Mouse (Mus musculus): ENCODE data around the gene Napsa. TPM values are rescaled to one million over a fixed set of nuclear protein-coding genes. Genes with fewer than 3 reads are reported as not detected.

Gene Napsa
- polyA plus RNA-seq (2016; fragmentation: Nextera tagmentation; extraction: Ambion mirVana), result 0.36 and 0.42 TPM in 2 replicates

GRCm38 (mm10) chr7:44572213-44572701 lies at the start of gene Napsa:
Gene Napsa, plus strand, starts transcription at chr7:44572380.
- no peaks in the 10 kb centered on the region for H3K9me3 ChIP-seq (replicated peaks)
- 27% methylated on average over 7 of the region's 7 CpGs for WGBS
- H3K36me3 ChIP-seq, result no peaks in the 10 kb centered on the region
- H3K27ac ChIP-seq (replicated peaks), result no peak within 1 kb of the TSS
- H3K27me3 ChIP-seq (ENCODE audit: low read depth, poor library complexity, severe bottlenecking), result no peaks in the 10 kb centered on the region; the same call in 1 of the 2 replicates
- peaks cover 15% of the 10 kb centered on the region for H3K4me1 ChIP-seq
- DNase-seq (ENCODE audit: low spot score), result no peak
- no peak within 1 kb of the TSS for H3K4me3 ChIP-seq

- DNase-seq (ENCODE audit: low spot score), result no peak
- peaks cover 28% of the 10 kb centered on the region for H3K4me1 ChIP-seq
- no peaks in the 10 kb centered on the region for H3K9me3 ChIP-seq (replicated peaks)
- no peak overlapping the region for H3K27ac ChIP-seq (replicated peaks)
- no peaks in the 10 kb centered on the region for H3K36me3 ChIP-seq
- 91% methylated on average over 2 of the region's 2 CpGs for WGBS
- H3K27me3 ChIP-seq (ENCODE audit: low read depth, poor library complexity, severe bottlenecking), result peaks cover 76% of the 10 kb centered on the region
- H3K4me3 ChIP-seq, result no peak overlapping the region
Observed at GRCm38 (mm10) chr7:44523056-44523455, 49.1 kb upstream of the Napsa start.

DNA sequence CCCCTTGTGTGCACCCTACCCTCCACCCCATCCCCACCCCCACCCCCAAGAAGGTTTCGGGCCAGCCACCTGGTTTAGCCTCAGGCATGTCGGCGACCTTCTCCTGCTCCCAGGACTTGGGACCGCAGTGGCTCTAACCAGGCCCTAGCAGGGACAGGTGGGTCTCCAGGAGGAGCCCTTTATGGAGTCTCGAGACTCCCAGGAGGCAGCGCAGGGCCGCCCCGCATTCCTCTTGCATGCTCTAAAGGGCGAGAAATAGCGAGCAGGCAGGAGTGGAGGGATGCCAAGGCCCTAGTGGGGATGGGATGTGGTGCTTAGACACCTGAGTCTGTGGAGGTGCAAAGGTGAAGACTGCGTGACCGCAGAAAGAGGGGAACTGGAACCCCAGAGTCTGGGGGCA lies 47.7 kb upstream of the Napsa start, which contains the start of gene Mybpc2:
Mybpc2 (minus strand) TSS at position 155 of the 400 bp plus-strand sequence.
- WGBS, result 33% methylated on average over 12 of the region's 12 CpGs
- Histone ChIP-seq H3K27me3 (ENCODE audit: low read depth, poor library complexity, severe bottlenecking) (peaks cover 90% of the 10 kb centered on the region), H3K4me3 (peak within 1 kb of the TSS; percentile 9; the same call in 1 of the 2 replicates), H3K36me3 (no peaks in the 10 kb centered on the region), H3K9me3 (replicated peaks) (no peaks in the 10 kb centered on the region), H3K4me1 (peaks cover 34% of the 10 kb centered on the region), H3K27ac (replicated peaks) (peak within 1 kb of the TSS; percentile 49)
- DNase-seq (ENCODE audit: low spot score), result no peak

- Histone ChIP-seq H3K4me3 (peak overlapping the region; percentile 9; the same call in 1 of the 2 replicates), H3K9me3 (replicated peaks) (no peaks in the 10 kb centered on the region), H3K36me3 (no peaks in the 10 kb centered on the region), H3K4me1 (peaks cover 35% of the 10 kb centered on the region), H3K27me3 (ENCODE audit: low read depth, poor library complexity, severe bottlenecking) (peaks cover 98% of the 10 kb centered on the region), H3K27ac (replicated peaks) (peak overlapping the region; percentile 49)
- WGBS, result 21% methylated on average over 22 of the region's 22 CpGs
- no peak for DNase-seq (ENCODE audit: low spot score)
Observed at GRCm38 (mm10) chr7:44525126-44525832, 46.9 kb upstream of the Napsa start.

DNA sequence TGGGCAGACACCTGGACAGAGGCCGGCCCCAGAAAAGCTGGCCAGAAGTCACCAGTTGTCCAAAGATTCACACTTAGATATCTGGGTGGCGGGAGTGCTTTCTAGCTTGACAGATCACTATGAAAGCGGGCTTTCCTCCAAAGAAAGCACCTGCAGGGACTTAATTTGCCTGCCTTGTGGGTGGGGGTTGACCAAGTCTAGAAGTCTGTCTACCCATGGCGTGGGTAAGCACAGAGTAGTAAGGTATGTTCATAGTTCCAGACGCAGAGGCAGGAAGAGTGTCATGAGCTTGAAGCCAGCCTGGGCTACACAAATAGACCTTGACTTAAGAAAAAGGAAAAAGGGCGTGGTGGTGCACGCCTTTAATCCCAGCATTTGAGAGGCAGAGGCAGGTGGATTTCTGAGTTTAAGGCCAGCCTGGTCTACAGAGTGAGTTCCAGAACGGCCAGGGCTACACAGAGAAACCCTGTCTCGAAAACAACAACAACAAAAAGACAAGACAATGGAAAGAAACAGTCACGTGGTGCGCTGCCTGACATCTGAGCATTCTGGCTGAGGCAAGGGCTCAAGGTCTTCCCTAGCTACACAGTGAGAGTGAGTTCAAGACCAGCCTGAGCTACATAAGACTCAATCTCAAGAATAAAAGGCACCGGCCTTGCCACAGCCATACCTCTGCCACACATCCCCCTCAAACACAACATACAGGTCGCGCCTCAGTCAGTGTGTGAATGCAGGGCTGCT lies 45.6 kb upstream of the Napsa start:
- H3K27me3 ChIP-seq (ENCODE audit: low read depth, poor library complexity, severe bottlenecking), result peaks cover 88% of the 10 kb centered on the region
- peaks cover 29% of the 10 kb centered on the region for H3K4me1 ChIP-seq
- 88% methylated on average over 14 of the region's 14 CpGs for WGBS
- no peaks in the 10 kb centered on the region for H3K36me3 ChIP-seq
- DNase-seq (ENCODE audit: low spot score), result no peak
- no peak overlapping the region for H3K4me3 ChIP-seq
- H3K27ac ChIP-seq (replicated peaks), result no peak overlapping the region
- H3K9me3 ChIP-seq (replicated peaks), result no peaks in the 10 kb centered on the region

- 7% methylated on average over 40 of the region's 40 CpGs for WGBS
- H3K27ac ChIP-seq (replicated peaks), result peak overlapping the region; percentile 59; the same call in 1 of the 2 replicates
- H3K4me1 ChIP-seq, result peaks cover 24% of the 10 kb centered on the region
- peak; percentile 74 for DNase-seq (ENCODE audit: low spot score)
- H3K9me3 ChIP-seq (replicated peaks), result no peaks in the 10 kb centered on the region
- H3K4me3 ChIP-seq, result peak overlapping the region; percentile 53
- peaks cover 6% of the 10 kb centered on the region for H3K36me3 ChIP-seq
- H3K27me3 ChIP-seq (ENCODE audit: low read depth, poor library complexity, severe bottlenecking), result peaks cover 76% of the 10 kb centered on the region
Observed at GRCm38 (mm10) chr7:44527483-44528398, 44.4 kb upstream of the Napsa start.

- Histone ChIP-seq H3K4me3 (no peak overlapping the region), H3K9me3 (replicated peaks) (no peaks in the 10 kb centered on the region), H3K27me3 (ENCODE audit: low read depth, poor library complexity, severe bottlenecking) (peaks cover 58% of the 10 kb centered on the region), H3K27ac (replicated peaks) (no peak overlapping the region), H3K4me1 (peaks cover 24% of the 10 kb centered on the region), H3K36me3 (peaks cover 24% of the 10 kb centered on the region)
- WGBS, result 64% methylated on average over 5 of the region's 5 CpGs
- no peak for DNase-seq (ENCODE audit: low spot score)
Observed at GRCm38 (mm10) chr7:44529518-44529917, 42.7 kb upstream of the Napsa start.

DNA sequence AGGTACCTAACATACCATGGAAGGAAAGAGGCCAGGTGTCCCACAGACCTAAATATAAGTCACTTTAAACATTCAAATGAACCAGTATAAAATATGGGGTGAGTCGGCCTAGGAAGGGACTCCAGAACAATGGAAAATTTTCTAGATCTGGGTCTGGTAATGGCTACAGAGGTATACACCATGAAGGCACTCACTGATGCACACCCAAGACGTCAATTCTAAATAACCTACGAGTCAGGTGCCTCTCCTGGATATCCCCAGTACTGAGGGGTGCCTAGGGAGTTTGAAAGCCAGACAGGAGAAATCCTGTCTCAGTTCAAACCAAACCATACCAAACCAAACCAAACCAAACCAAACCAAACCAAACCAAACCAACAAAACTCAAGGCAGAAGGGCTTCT lies 41.7 kb upstream of the Napsa start:
- no peak overlapping the region for H3K27ac ChIP-seq (replicated peaks)
- H3K27me3 ChIP-seq (ENCODE audit: low read depth, poor library complexity, severe bottlenecking), result peaks cover 48% of the 10 kb centered on the region
- H3K36me3 ChIP-seq, result peaks cover 34% of the 10 kb centered on the region
- peaks cover 14% of the 10 kb centered on the region for H3K4me1 ChIP-seq
- no peaks in the 10 kb centered on the region for H3K9me3 ChIP-seq (replicated peaks)
- no peak for DNase-seq (ENCODE audit: low spot score)
- no peak overlapping the region for H3K4me3 ChIP-seq
- 75% methylated on average over 3 of the region's 3 CpGs for WGBS

- no peak overlapping the region for H3K27ac ChIP-seq (replicated peaks)
- H3K27me3 ChIP-seq (ENCODE audit: low read depth, poor library complexity, severe bottlenecking), result peaks cover 41% of the 10 kb centered on the region
- no peaks in the 10 kb centered on the region for H3K9me3 ChIP-seq (replicated peaks)
- WGBS, result 61% methylated on average over 5 of the region's 5 CpGs
- H3K4me1 ChIP-seq, result peaks cover 13% of the 10 kb centered on the region
- no peak for DNase-seq (ENCODE audit: low spot score)
- no peak overlapping the region for H3K4me3 ChIP-seq
- H3K36me3 ChIP-seq, result peaks cover 41% of the 10 kb centered on the region
Observed at GRCm38 (mm10) chr7:44531207-44531606, 41.0 kb upstream of the Napsa start.

- 82% methylated on average over 4 of the region's 4 CpGs for WGBS
- peaks cover 50% of the 10 kb centered on the region for H3K36me3 ChIP-seq
Observed at GRCm38 (mm10) chr7:44531946-44532732, 40.0 kb upstream of the Napsa start, which contains the start of gene Spib. Gene Spib, minus strand, starts transcription at chr7:44532071.

GRCm38 (mm10) chr7:44532918-44533745 lies 39.0 kb upstream of the Napsa start:
- DNase-seq (ENCODE audit: low spot score), result no peak
- peaks cover 6% of the 10 kb centered on the region for H3K4me1 ChIP-seq
- H3K9me3 ChIP-seq (replicated peaks), result no peaks in the 10 kb centered on the region
- H3K36me3 ChIP-seq, result peaks cover 60% of the 10 kb centered on the region
- WGBS, result 88% methylated on average over 29 of the region's 29 CpGs
- H3K27me3 ChIP-seq (ENCODE audit: low read depth, poor library complexity, severe bottlenecking), result peaks cover 22% of the 10 kb centered on the region
- H3K4me3 ChIP-seq, result no peak overlapping the region
- H3K27ac ChIP-seq (replicated peaks), result no peak overlapping the region

More at GRCm38 (mm10) chr7:44531946-44532732, 40.0 kb upstream of the Napsa start, which contains the start of gene Spib:
- Histone ChIP-seq H3K27me3 (ENCODE audit: low read depth, poor library complexity, severe bottlenecking) (peaks cover 32% of the 10 kb centered on the region), H3K27ac (replicated peaks) (no peak within 1 kb of the TSS), H3K4me1 (peaks cover 13% of the 10 kb centered on the region), H3K9me3 (replicated peaks) (no peaks in the 10 kb centered on the region), H3K4me3 (no peak within 1 kb of the TSS)
- no peak for DNase-seq (ENCODE audit: low spot score)

All from midbrain, embryonic 10.5 days (tissue).